Mouse (Mus musculus) testis, adult 2 months (tissue): Measurements from ENCODE around the gene Gm17581. TPM values are rescaled to one million over a fixed set of nuclear protein-coding genes. Genes with fewer than 3 reads are reported as not detected.
"Not testable (repeated sequence)": the region's sequence is repeated elsewhere in the genome, so short reads cannot be mapped to it uniquely, and the experiment has no call there.

Experiments used
- H3K27ac ChIP-seq: fragments of 200-500 bp; 2 replicates; pipeline ENCODE4 v1.5.1; 2012; ENCODE audit warnings: low read depth, low read length; ENCODE audit not compliant: control insufficient read depth, insufficient read depth
- H3K27me3 ChIP-seq: fragments of 200-500 bp; 2 replicates; pipeline ENCODE4 v1.6.1; 2012; ENCODE audit warnings: mild to moderate bottlenecking, low read length, moderate library complexity; ENCODE audit not compliant: control insufficient read depth, insufficient read depth
- H3K36me3 ChIP-seq: fragments of 200-500 bp; 2 replicates; pipeline ENCODE4 v1.6.1; 2012; ENCODE audit warnings: mild to moderate bottlenecking, low read length; ENCODE audit not compliant: control insufficient read depth, insufficient read depth
- H3K4me1 ChIP-seq: fragments of 200-500 bp; 2 replicates; pipeline ENCODE4 v1.6.1; 2012; ENCODE audit warnings: low read length; ENCODE audit not compliant: control insufficient read depth, insufficient read depth
- H3K4me3 ChIP-seq: fragments of 200-500 bp; 2 replicates; pipeline ENCODE4 v1.5.1; 2012; ENCODE audit warnings: low read depth, mild to moderate bottlenecking, low read length, moderate library complexity, mixed read lengths; ENCODE audit not compliant: control insufficient read depth
- CTCF ChIP-seq: fragments of 200-500 bp; IDR thresholded peaks from 2 replicates; pipeline ENCODE4 v1.5.1; 2012; ENCODE audit warnings: low read depth, mild to moderate bottlenecking, inconsistent platforms, low read length, moderate library complexity; ENCODE audit not compliant: control insufficient read depth, insufficient read depth, insufficient replicate concordance
- POLR2A ChIP-seq: fragments of 200-500 bp; IDR thresholded peaks from 2 replicates; pipeline ENCODE4 v1.6.1; 2012; ENCODE audit warnings: low read depth, mild to moderate bottlenecking, inconsistent platforms, low read length, moderate library complexity; ENCODE audit not compliant: control insufficient read depth
- polyA plus RNA-seq: library from polyadenylated mRNA; depleted of rRNA; stranded (reverse); fragments of >200 nt; gene quantifications from 2 replicates; pipeline ENCODE4 v1.2.3, GENCODE M21; 2012; rRNA removed

Gm17581 gene
- polyA plus RNA-seq: not detected in 2 replicates

DNA sequence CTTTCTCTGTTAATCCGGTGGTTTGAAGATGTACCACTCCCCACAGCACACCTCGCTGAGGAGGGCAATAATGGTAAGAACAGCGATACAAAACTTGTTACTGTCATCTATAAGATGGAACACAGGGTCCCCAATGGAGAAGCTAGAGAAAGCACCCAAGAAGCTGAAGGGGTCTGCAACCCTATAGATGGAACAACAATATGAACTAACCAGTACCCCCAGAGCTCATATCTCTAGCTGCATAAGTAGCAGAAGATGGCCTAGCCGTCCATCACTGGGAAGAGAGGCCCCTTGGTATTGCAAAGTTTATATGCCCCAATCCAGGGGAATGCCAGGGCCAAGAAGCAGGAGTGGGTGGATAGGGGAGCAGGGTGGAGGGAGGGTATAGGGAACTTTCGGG lies at the start of gene Gm17581:
Gm17581 (minus strand) TSS at position 101 of the 400 bp plus-strand sequence.
- H3K4me3 ChIP-seq, H3K27ac ChIP-seq, H3K4me1 ChIP-seq, H3K36me3 ChIP-seq, H3K27me3 ChIP-seq: not testable (repeated sequence)

DNA sequence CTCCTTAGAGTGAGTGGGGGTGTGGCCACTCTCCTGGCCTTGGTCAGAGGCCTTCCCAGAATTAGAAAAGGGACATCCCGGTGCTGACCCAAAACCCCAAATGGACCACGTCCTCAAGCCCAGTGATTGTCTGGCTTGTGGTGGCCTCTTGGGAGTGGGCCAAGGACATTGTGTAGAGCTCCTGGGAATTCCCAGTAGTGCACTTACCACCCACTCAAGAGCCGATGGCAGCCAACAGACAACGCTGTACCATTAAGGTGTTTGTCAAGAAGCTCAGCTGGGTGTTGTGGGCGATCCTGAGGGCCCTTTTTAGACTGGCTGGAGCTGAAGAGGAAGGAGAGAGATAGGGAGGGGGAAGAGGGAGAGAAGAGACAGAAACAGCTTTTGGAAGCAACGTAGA lies 48.9 kb upstream of the Gm17581 start:
- Histone ChIP-seq H3K27ac (no peak overlapping the region), H3K36me3 (no peaks in the 10 kb centered on the region), H3K4me1 (no peaks in the 10 kb centered on the region), H3K4me3 (no peak overlapping the region), H3K27me3 (no peaks in the 10 kb centered on the region)
- TF ChIP-seq POLR2A: no peak
- TF ChIP-seq CTCF: no peak

- Histone ChIP-seq H3K4me1 (peaks cover 9% of the 10 kb centered on the region), H3K36me3 (no peaks in the 10 kb centered on the region), H3K27ac (no peak overlapping the region), H3K4me3 (no peak overlapping the region), H3K27me3 (peaks cover 5% of the 10 kb centered on the region)
- TF ChIP-seq CTCF: no peak
Measured at GRCm38 (mm10) chr2:155779506-155779905, 43.8 kb upstream of the Gm17581 start.

DNA sequence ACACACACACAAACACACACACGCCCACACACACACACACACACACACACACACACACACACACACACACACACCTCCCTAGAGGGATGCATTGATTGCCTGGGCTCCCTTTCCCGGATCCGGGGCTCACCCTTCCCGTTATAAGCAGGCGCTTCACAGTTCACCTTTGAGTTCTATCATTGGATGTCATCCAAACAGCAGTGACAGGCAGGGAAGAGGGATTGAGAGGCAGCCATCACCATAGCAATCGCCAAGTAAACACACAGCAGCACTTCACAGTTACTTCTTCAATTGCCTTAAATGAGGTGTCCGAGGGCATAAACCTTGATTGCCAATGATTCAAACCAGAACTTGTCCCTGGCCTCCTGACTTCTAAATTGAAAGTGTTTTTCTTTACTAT lies 43.4 kb upstream of the Gm17581 start:
- H3K4me3 ChIP-seq: no peak overlapping the region
- no peaks in the 10 kb centered on the region for H3K36me3 ChIP-seq
- TF ChIP-seq POLR2A (no peak), CTCF (no peak)
- peaks cover 5% of the 10 kb centered on the region for H3K27me3 ChIP-seq
- H3K27ac ChIP-seq: no peak overlapping the region
- peaks cover 10% of the 10 kb centered on the region for H3K4me1 ChIP-seq

- Histone ChIP-seq H3K27ac (no peak overlapping the region), H3K27me3 (peaks cover 5% of the 10 kb centered on the region), H3K36me3 (no peaks in the 10 kb centered on the region), H3K4me3 (no peak overlapping the region), H3K4me1 (peaks cover 10% of the 10 kb centered on the region)
- TF ChIP-seq CTCF (no peak), POLR2A (no peak)
Measured at GRCm38 (mm10) chr2:155778004-155778403, 42.3 kb upstream of the Gm17581 start.

DNA sequence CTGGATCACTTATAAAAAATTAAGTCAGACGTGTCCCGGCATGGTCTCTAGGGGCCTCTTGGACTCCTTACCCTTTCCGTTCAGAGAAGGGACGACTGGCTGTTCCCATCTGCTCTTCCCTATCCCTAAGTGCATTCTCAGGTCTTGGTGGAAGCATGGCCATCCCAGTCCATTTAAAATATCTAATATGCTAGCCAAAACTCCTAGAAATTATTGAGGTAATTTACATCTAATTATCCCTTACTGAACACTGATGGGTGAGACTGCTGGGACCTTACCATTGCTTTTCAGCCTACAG lies 42.0 kb upstream of the Gm17581 start:
- peaks cover 10% of the 10 kb centered on the region for H3K4me1 ChIP-seq
- no peak for TF ChIP-seq CTCF
- TF ChIP-seq POLR2A: no peak
- no peak overlapping the region for H3K27ac ChIP-seq
- no peaks in the 10 kb centered on the region for H3K36me3 ChIP-seq
- no peak overlapping the region for H3K4me3 ChIP-seq
- H3K27me3 ChIP-seq: peaks cover 5% of the 10 kb centered on the region

DNA sequence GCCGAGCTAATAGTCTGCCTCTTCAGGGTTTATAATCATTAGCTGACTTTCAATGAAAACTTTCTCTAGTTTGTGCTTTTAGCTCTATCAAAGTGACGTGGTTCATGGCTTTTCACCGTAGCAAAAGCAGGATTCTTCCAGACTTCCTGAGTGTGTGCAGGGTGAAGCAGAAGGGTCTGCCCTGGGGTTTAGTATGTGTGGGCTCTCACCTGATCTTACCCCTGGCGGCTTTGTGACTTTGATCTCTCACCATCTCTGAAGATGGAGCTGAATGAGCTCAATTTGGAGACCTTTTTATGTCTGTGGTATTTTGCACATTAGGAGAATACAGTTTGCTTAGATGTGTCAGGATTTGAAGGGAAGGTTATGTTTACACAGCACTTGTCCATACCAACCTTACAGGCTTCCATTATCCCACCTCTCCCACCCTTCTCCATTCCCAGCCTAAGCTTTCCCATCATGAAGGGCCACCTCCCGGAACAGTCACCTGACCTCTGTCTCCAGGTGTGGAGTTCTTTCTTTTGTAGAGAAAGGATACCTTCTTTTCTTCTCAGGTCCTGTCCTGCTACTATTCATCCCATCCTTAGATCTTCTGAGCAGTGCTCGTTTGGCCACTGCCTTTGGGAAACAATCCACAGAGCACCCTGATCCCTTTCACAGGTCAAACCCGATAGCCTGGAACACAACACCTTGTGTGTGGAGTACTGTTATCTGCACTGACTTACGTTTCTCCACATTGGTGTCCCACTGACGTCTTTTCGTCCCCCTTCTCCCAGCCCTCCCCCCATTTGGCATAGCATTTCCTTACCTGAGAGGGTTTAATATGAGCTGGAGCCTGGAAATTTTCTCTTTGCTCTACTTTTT lies 41.4 kb upstream of the Gm17581 start:
- Histone ChIP-seq H3K27me3 (peaks cover 5% of the 10 kb centered on the region), H3K4me3 (no peak overlapping the region), H3K36me3 (no peaks in the 10 kb centered on the region), H3K27ac (no peak overlapping the region), H3K4me1 (peaks cover 10% of the 10 kb centered on the region)
- TF ChIP-seq POLR2A (no peak), CTCF (no peak)
